Mouse (Mus musculus) kidney, postnatal 10 days (tissue): ENCODE results near the gene Ulk4.

Source experiments
- DNase-seq: peaks from one replicate; pipeline ENCODE4 v3.0.0; 2021; ENCODE audit warnings: mixed read lengths

Gene Ulk4

GRCm38 (mm10) chr9:121299223-121299755 is 22.3 kb upstream of the Ulk4 start:
- DNase-seq: no peak

- peak; percentile 72 for DNase-seq
Measured at GRCm38 (mm10) chr9:121298411-121299091, 21.6 kb upstream of the Ulk4 start.

- DNase-seq: peak; percentile 55
Measured at GRCm38 (mm10) chr9:121298065-121298398, 21.0 kb upstream of the Ulk4 start.

GRCm38 (mm10) chr9:121297171-121298064 is 20.4 kb upstream of the Ulk4 start, which contains the start of gene Trak1:
Gene Trak1 (plus strand): TSS chr9:121297502.
- DNase-seq: peak; percentile 82

GRCm38 (mm10) chr9:121295221-121295620 is 18.2 kb upstream of the Ulk4 start:
- DNase-seq: no peak

GRCm38 (mm10) chr9:121293187-121293586 is 16.2 kb upstream of the Ulk4 start:
- DNase-seq: no peak

- no peak for DNase-seq
Measured at GRCm38 (mm10) chr9:121291275-121291674, 14.3 kb upstream of the Ulk4 start.

GRCm38 (mm10) chr9:121286325-121286901 is 9.4 kb upstream of the Ulk4 start:
- no peak for DNase-seq

GRCm38 (mm10) chr9:121285341-121286324 is 8.6 kb upstream of the Ulk4 start:
- peak; percentile 88 for DNase-seq

GRCm38 (mm10) chr9:121284422-121284821 is 7.4 kb upstream of the Ulk4 start:
- peak; percentile 45 for DNase-seq

GRCm38 (mm10) chr9:121283620-121284185 is 6.7 kb upstream of the Ulk4 start:
- no peak for DNase-seq

- DNase-seq: no peak
Measured at GRCm38 (mm10) chr9:121281891-121282290, 4.9 kb upstream of the Ulk4 start.

GRCm38 (mm10) chr9:121279216-121279615 is 2.2 kb upstream of the Ulk4 start:
- DNase-seq: no peak

GRCm38 (mm10) chr9:121276745-121277117 is 266 bp downstream of the Ulk4 start:
- no peak for DNase-seq

GRCm38 (mm10) chr9:121271561-121271960 is 5.4 kb downstream of the Ulk4 start:
- no peak for DNase-seq

- DNase-seq: no peak
Measured at GRCm38 (mm10) chr9:121271149-121271548, 5.8 kb downstream of the Ulk4 start.

- no peak for DNase-seq
Measured at GRCm38 (mm10) chr9:121265307-121265706, 11.7 kb downstream of the Ulk4 start.

- DNase-seq: no peak
Measured at GRCm38 (mm10) chr9:121257106-121257505, 19.9 kb downstream of the Ulk4 start.

- no peak for DNase-seq
Measured at GRCm38 (mm10) chr9:121254761-121255160, 22.2 kb downstream of the Ulk4 start.

GRCm38 (mm10) chr9:121253983-121254382 is 23.0 kb downstream of the Ulk4 start:
- DNase-seq: no peak

- DNase-seq: peak; percentile 4
Measured at GRCm38 (mm10) chr9:121250854-121251253, 26.1 kb downstream of the Ulk4 start.

- peak; percentile 30 for DNase-seq
Measured at GRCm38 (mm10) chr9:121249805-121250204, 27.2 kb downstream of the Ulk4 start.
